Mouse (Mus musculus) urinary bladder, postnatal 36 days (tissue): Measurements from ENCODE around the gene Pygm.

Source experiments
- DNase-seq, 2 experiments: peaks; one replicate each; pipeline ENCODE4 v3.0.0; 2022; ENCODE audit warnings: low spot score in 2 of 2, mixed read lengths in 1 of 2

Gene Pygm

DNA sequence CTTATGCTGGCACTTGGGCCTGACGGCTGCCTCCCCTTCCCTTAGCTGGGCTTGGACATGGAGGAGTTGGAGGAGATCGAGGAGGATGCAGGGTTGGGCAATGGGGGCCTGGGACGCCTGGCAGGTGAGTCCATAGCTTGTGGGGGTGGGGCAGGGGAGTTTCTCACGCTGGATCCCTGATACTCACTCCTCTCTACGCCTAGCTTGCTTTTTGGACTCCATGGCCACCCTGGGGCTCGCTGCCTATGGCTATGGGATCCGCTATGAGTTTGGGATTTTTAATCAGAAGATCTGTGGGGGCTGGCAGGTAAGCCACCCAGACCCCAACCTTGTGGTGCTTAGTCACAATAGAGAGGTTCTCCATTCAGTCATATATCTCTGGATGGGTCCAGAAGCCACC, 1.6 kb downstream of the Pygm start:
- DNase-seq = no peak

DNA sequence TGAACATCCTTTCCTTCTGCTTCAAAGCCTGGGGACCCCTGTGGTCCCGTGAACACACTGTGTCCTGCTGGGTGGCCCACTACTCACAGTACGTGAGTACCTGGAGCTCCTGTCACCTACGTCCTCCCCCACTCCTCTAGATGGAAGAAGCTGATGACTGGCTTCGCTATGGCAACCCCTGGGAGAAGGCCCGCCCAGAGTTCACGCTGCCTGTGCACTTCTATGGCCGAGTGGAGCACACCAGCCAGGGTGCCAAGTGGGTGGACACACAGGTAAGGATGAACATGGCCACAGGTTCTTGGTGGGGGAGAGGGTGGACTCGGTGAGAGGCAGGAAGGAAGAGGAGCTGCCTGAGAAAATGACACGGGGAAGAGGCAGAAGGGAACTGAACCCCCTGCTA, 2.0 kb downstream of the Pygm start:
- no peak for DNase-seq

DNA sequence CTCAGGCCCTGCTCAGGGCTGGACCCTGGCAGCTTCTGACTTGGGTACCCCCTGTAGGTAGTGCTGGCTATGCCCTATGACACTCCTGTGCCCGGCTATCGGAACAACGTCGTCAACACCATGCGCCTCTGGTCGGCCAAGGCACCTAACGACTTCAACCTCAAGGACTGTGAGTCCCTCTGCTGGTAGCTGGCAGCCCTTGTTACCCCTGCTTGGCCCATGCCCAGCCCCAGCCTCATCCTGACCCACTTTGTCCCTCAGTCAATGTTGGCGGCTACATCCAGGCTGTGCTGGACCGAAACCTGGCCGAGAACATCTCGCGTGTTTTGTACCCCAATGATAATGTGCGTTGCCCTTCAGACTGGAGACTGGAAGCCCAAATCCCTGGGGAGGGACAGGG, 3.8 kb downstream of the Pygm start:
- no peak for DNase-seq

DNA sequence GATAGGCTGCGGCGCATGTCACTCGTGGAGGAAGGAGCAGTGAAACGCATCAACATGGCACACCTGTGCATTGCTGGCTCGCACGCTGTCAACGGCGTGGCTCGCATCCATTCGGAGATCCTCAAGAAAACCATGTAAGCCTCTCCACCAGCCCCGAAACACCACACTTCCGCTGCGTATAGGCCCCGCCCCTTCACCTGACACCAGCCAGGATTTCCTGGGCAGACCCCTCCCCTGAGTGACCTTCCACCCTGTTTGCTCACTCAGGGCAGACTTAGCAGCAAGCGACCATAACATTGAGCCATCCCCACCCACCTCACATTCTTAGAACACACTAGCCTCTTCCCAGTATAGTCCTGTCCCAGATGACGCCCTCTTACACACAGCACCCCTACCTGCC, 5.6 kb downstream of the Pygm start:
- no peak for DNase-seq

DNA sequence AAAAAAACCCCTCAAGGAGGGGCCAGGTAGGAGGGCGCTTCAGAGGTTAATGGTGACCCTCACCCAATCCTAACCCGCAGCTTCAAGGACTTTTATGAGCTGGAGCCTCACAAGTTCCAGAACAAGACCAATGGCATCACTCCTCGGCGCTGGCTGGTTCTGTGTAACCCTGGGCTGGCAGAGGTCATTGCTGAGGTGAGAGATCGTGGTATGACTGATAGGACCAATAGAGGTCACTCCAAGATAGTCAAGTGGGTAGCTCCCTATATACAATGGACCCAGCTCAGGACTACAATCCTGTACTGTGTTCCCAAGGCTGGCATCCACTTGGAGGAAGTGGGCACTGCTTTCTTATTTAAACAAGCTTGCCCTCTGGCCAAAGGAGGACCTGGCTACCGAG, 6.1 kb downstream of the Pygm start:
- no peak for DNase-seq

DNA sequence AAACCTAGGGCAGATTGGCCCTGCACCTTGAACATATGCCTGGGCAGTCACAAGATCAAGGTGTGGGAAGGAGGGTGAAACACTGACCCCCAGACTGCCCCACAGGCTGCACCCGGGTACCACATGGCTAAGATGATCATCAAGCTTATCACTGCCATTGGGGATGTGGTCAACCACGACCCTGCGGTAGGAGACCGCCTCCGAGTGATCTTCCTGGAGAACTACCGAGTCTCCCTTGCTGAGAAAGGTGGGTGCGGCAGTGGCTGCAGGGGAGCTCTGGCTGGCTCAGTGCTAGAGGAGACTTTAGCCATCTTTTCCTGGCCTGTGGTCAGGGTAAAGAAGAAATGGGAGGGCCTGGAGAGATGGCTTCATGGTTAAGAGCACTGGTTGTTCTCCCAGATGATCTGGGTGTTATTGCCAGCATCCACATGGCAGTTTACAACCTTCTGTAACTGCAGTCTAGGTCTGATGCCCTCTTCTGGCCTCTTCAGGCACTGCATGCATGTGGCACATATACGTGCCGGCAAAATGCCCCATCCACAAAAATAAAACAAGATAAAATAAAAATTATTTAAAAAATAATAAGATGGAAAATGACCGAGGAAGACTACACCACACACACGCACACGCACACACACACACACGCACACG, 8.7 kb downstream of the Pygm start:
- DNase-seq = no peak

DNA sequence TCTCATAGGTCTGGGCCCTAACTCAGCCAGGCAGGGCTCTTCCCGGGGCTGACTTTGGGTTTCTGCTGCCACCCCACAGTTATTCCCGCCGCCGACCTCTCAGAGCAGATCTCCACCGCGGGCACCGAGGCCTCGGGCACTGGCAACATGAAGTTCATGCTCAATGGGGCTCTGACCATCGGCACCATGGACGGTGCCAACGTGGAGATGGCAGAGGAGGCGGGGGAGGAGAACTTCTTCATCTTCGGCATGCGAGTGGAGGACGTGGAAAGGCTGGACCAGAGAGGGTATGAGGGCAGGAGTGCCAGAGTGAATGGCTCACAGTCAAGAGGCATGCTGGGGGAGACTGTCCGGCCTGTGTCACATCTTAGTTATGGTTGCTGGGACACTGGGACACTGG, 9.4 kb downstream of the Pygm start:
- no peak for DNase-seq

DNA sequence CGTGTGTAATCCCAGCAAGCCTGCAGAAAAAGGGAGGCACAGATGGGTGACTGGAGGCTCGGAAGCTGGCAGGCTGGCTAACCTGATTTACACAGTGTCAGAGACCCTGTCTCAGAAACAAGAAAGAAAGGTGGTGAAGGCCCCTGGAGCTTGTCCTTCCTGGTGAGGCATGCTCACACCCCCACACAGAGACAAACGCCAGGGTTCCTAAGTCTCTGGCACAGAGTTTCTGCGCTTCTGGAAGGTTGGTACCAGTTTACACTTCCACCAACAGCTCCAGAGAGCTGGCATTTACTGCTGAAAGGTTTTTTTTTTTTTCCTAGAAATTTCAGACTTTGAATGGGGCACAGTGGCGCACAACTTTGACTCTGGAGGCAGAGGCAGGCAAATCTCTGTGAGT, 12.0 kb downstream of the Pygm start:
- no peak for DNase-seq

DNA sequence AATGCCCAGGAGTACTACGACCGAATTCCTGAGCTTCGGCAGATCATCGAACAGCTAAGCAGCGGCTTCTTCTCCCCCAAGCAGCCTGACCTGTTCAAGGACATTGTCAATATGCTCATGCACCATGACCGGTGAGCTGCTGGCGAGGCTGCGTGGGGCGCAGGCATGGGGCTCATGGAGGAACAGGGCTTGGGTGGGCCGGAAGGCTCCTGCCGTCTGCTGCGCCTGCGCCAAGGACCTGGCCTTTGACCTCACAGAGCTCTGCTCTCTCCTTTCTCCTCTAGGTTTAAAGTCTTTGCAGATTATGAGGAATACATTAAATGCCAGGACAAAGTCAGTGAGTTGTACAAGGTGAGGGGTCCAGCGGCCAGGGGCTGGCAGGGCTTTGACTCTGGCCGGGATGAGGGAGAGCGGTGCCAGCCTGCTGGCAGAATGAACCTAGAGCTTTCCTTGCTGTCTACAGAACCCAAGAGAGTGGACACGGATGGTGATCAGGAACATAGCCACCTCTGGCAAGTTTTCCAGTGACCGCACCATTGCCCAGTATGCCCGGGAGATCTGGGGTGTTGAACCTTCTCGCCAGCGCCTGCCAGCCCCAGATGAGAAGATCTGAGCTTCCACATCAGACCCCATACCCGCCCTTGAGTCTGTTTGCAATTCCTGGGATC, 13.5 kb downstream of the Pygm start:
- no peak for DNase-seq

DNA sequence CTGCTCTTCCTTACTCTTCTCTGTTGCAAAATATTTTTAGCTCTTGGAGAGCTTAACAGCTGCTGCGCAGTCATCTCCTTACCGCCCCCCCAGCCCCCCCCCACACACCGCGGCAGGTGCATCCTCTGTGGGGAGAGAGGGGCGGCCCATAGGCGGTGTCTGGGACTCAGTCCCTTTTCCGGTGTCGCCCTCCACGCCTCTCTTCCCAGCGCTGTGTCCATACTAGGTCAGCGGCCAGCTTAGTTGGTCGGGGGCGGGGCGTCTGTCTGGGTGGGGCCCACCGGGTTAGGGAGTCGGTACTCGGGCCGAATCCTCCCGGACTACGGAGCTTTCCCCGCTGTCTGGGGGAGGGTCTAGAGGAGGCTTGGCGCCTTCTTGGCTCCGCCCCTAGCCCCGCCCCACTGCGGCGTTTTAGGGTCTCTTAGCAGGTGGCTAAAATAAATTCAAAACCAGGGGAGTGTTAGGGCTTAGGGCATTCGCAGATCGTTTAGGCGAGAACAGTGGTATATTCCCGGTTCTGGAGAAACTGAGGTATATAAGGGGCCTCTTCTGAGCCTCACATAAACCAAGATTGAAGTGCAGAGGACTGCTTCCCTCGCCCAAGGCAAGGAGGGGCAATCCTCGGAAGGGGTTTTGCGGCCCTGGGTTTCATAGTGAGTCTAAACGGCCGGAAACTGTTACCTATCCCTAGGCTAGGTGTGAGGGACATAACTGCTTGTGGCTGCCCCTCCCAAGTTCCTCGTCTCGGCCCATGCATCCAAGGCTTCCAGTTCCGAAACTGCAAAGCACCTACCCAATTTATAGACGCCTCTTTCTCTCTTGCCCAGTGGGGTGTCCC, 14.5 kb downstream of the Pygm start:
- peak in 1 of 2 experiments; percentile 71 for DNase-seq

DNA sequence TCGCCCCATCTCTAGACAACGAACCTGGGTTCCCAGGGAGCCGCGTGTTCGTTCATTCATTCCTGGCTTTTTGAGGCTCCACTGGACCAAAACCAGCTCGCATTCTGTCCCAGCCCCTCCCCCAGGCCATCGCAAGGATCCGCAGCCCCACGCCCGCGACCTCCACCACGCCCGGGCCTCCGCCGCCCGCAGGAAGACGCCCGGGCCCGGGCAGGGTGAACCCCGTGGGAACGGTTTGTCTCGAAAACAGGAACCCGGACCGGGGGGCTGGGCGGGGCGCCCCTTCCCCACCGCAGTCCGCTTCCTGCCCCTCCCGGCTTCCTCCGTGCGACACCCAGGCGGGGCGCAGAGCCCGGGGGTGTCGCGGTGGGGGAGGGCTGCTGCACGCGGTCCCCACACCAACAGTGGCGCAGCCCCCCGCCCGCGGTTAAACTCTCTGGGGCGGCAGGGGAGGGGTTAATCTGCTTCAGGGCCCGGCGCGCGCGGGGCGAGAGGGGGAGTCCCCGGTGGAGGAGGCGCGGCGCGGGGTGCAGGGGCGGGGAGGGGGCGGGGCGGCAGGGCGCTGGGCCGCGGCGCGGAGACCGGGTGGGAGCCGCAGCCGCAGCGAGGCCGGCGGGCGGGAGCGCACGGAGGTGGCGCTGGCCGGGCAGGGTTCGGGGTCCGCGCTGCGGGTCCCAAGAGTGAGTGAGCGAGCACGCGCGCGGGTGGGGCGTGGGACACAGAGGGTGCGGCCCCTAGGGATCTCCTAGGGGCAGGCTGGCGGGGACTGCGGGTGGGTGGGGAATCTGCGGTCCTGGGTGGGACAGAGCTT, 15.3 kb downstream of the Pygm start, which contains the start of gene Rasgrp2:
Gene Rasgrp2, plus strand, starts transcription at position 56 of the 811 bp plus-strand sequence.
- DNase-seq = peak in 1 of 2 experiments; percentile 57

DNA sequence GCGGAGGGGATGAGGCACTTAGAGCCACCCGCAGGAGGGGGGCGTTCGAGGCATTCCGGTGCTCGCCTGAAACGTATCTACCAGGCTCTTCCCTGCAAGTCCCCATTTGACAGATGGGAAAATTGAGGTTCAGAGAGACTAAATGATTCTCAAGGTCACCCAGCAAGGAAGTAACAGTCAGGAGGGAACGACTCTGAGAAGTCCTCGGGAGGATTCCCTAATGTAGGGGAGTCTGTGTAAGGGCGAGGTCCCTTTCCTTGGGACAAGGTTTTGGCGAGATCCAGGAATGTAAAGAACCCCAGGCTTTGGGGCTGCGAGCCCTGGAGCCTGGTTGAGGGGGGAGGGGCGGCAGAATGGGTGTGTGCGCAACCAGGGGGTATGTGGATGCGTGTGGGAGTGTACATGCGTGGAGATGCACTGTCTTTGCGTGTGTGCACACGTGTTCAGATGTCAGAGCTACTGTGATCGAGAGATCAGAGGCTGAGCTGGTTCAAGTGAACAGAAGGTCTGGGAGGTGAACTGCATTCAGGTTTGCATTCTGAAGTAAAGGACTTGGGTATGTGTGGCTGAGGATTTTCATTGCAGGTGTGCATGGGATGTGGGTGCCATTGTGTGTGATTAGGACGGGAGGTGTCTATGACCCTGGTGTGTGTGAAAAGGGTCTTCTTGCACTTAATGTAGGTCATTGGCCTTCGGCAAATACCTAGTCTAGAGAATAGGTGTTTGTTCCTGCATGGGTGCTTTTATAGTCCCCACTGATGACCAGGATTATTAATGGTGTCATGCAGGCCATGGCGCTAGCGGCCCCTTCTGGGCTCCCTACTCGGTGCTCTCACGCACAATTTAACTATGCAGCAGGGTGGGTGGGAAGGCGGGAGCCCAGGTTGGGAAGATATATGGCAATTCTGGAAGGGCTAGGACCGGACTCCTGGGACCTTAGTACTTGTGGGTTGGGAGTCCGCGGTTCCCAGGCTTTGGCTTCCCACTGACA, 16.2 kb downstream of the Pygm start:
- no peak for DNase-seq

DNA sequence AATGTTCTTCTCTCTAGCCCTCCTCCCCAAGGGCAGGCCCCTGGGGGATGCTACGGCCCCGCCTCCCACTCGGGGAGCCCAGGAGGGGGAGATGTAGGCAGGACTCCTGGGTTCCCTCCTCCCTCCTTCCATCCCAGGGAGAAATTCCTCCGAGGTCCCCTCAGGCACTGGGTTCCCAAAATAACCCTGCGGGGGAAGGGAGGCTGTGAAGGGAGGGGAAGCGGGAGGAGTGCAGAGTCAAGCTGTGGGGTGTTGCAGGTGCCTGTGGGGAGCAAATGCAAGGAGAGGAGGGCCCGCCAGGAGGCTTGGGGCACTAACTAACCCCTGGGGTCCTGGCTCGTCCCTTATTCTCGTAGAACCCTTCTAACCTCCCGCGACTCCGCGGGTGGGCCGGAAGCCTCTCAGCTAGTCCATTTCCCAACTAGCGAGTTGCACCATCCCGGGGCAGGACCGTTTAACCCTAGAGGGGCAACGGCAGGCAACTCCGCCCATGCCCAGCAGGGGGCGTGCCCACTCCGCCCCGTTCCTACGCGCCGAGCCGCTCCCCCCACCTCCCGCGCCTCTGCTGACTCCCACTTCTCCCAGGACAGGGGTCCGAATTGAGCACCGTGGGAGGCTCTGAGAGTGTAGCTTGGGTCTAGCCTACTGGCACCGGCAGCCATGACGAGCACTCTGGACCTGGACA, 17.1 kb downstream of the Pygm start:
- DNase-seq = peak; percentile 71 to 84

DNA sequence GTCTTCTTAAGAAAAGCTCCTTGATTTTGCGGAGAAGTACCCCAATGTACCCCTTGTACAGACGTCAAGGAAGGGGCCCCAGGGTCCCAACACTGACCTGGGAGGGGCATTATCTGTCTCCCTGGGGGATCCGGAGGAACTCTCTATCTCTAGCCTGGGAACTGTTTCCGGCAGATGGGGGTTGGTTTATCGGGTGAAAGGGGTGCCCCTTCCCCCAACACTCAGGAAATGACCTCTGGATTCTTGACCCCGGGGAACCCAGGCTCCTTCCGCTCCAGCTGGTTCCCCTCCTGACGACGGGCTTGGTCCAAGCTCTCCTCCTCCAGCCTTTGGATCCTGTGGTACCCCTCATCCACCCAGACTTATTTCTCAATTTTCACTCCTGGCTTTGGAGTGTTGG, 17.8 kb downstream of the Pygm start:
- peak in 1 of 2 experiments; percentile 15 for DNase-seq

DNA sequence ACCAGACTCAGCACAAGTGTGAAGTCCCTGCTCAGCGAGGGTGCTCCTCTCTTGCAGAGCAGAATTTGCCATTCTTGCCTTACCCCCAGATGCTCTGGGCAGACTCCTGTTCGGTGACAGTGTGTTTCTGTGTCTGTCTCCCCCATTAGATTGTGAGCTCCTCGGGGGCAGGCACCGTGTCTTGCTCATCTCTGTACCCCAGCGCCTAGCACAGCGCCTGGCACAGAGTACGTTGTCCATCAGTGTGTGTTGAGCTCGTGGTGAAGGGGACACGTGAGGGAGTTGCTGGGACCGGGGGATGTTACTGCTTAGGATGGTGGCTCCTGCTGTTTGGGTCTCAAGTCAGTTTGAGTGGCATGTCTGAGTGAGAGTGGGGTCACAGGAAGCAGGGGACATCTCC, 19.7 kb downstream of the Pygm start:
- DNase-seq = no peak

DNA sequence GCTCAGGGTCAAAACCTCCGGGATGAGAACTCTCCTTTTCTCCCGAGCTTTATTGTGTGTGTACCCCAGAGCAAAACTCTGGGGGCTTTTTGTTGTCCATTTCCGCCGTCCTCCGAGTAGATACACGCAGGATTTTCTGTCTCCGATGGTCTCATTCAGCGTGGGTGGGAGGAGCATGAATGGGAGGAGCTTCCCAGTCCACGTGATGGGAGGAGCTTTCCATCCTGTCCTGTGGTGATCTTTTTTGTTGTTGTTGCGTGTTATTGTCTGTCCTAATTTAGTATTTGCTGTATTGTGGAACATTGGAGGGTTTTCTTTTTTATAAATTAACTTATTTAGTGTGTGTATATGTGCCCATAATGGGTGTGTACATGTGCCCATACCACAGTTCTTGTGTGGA, 21.2 kb downstream of the Pygm start:
- no peak for DNase-seq

DNA sequence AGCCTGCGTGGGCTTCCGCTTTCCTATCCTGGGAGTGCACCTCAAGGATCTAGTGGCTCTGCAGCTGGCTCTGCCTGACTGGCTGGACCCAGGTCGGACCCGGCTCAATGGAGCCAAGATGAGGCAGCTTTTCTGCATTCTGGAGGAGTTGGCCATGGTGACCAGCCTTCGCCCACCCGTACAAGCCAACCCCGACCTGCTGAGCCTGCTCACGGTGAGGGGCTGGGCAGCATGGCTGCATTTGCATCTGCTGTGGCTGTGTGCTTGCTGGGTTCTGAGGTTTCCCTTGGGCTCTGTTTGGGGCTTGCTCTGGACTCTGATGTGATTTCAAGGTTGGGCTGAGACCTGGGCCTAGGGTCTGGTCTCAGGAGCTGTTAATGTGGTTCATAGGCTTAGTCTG, 22.9 kb downstream of the Pygm start:
- DNase-seq = no peak

DNA sequence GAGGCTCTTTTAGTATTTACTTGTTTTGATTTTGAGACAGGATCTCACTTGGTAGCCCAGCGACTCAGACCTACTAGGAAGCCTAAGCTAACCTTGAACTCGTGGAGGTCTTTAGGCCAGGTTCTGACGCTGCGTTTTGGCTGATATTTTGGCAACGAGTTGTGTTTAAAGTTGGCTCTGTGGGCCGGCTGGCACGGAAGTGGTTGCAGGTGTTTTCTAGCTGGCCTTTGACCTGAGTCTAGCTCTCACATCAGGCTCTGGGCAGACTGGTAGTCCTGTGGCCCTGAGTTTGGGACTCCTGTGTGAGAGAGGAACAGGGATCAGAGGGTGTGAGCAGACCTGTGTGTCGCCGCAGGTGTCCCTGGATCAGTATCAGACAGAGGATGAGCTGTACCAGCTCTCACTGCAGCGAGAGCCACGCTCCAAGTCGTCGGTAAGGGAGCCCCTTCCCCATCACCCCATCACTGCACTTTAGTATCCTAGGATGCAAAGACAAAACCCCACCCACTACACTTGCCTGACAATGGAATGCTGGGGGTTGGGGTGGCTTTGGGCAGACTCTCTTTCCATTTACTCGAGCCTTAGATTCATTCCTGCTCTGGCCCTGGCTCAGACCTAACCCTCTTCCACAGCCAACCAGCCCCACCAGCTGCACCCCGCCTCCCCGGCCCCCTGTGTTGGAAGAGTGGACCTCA, 23.8 kb downstream of the Pygm start:
- no peak for DNase-seq

DNA sequence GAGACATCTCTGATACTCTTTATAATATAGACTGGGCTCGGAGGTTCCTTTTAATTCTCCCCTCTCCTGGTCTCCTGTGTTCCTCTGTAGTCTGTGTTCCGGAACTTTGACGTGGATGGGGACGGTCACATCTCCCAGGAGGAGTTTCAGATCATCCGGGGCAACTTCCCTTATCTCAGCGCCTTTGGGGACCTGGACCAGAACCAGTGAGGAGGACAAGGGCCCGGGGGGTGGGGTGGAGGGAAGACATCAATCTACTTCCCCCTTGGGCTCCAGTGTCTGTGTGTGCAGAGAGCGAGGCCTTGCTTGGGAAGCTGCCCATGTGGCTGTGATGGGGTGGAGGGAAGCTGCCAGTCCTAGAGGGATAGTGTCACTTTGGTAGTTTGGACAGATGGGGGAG, 24.6 kb downstream of the Pygm start:
- DNase-seq = no peak

DNA sequence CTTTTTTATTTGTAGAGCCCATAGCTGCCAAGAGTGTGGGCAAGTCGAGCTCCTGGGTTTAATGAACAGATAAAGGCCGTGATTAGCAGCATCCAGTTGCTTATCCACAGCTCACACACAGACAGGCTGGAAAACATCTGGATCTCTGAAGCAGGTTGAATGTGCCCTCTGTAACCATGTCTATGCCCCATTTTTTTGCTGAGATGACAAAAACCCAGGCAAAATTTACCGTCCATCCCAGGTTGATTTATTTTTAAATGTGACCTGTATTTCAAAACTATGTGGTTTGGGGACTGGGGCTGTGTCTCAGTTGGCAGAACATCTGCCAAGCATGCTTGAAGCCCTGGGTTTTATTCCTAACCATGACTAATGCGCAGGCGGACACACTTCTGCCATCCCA, 25.0 kb downstream of the Pygm start:
- no peak for DNase-seq
